Mouse (Mus musculus) forebrain, embryonic 16.5 days (tissue): ENCODE data around the gene Rasgef1c. TPM values are rescaled to one million over a fixed set of nuclear protein-coding genes. Genes with fewer than 3 reads are reported as not detected.
A peak's percentile ranks its signal among the peaks of the same experiment; 100 is the strongest.

Source experiments
- ATAC-seq: fragments of 200-750 bp; cut with Nextera tagmentation; 2 replicates; pipeline ENCODE4 v1.8.0; 2017; ENCODE audit warnings: mild to moderate bottlenecking, moderate library complexity
- H3K27ac ChIP-seq: fragments of 300-500 bp; sonication (generic); 2 replicates; pipeline ENCODE4 v1.5.1; 2014; ENCODE audit warnings: low read length, control low read depth
- H3K27me3 ChIP-seq: fragments of 300-500 bp; sonication (generic); replicated peaks from 2 replicates; pipeline ENCODE4 v1.6.1; 2014; ENCODE audit warnings: low read length; ENCODE audit not compliant: control insufficient read depth, insufficient read depth
- H3K36me3 ChIP-seq: fragments of 300-500 bp; sonication (generic); 2 replicates; pipeline ENCODE4 v1.6.1; 2014; ENCODE audit not compliant: control insufficient read depth, insufficient read depth
- H3K4me1 ChIP-seq: fragments of 300-500 bp; sonication (generic); replicated peaks from 2 replicates; pipeline ENCODE4 v1.6.1; 2014; ENCODE audit warnings: low read length; ENCODE audit not compliant: control insufficient read depth, insufficient read depth
- H3K4me2 ChIP-seq: fragments of 300-500 bp; sonication (generic); 2 replicates; pipeline ENCODE4 v1.6.1; 2014; ENCODE audit warnings: mild to moderate bottlenecking, low read length, control low read depth
- H3K4me3 ChIP-seq: fragments of 300-500 bp; sonication (generic); replicated peaks from 2 replicates; pipeline ENCODE4 v1.5.1; 2014; ENCODE audit warnings: mild to moderate bottlenecking, low read length, control low read depth
- H3K9ac ChIP-seq: fragments of 300-500 bp; sonication (generic); replicated peaks from 2 replicates; pipeline ENCODE4 v1.6.1; 2014; ENCODE audit warnings: low read depth, low read length, control low read depth
- H3K9me3 ChIP-seq: fragments of 300-500 bp; sonication (generic); 2 replicates; pipeline ENCODE4 v1.6.1; 2016; ENCODE audit warnings: low read length; ENCODE audit not compliant: control insufficient read depth
- WGBS: fragments of 180-500 bp; shearing (Covaris S2); extraction: QIAGEN DNeasy Blood & Tissue Kit; methylation state at CpG from one replicate; pipeline ENCODE4 v1.1.7; 2014; 5-methylcytosine and 5-hydroxymethylcytosine counted together
- polyA plus RNA-seq: library from polyadenylated mRNA; unstranded; fragments of >200 nt; fragmentation: Nextera tagmentation; extraction: Ambion mirVana; gene quantifications from 2 replicates; pipeline ENCODE4 v1.2.1, GENCODE M21; 2015

Rasgef1c gene
- polyA plus RNA-seq = 11.4 and 17.1 TPM in 2 replicates

GRCm38 (mm10) chr11:49901659-49902458 is at the start of gene Rasgef1c:
Rasgef1c (plus strand) TSS chr11:49901835.
- peaks cover 4% of the 10 kb centered on the region; the same call in 1 of the 2 replicates for H3K9me3 ChIP-seq
- H3K36me3 ChIP-seq = no peaks in the 10 kb centered on the region
- peak within 1 kb of the TSS; percentile 74 for H3K4me3 ChIP-seq
- ATAC-seq = peak; percentile 95
- WGBS = 2% methylated on average over 86 of the region's 99 CpGs
- peak within 1 kb of the TSS; percentile 84 for H3K9ac ChIP-seq
- no peak within 1 kb of the TSS for H3K27ac ChIP-seq
- peaks cover 16% of the 10 kb centered on the region for H3K27me3 ChIP-seq
- H3K4me1 ChIP-seq = peaks cover 5% of the 10 kb centered on the region
- peak within 1 kb of the TSS; percentile 96 for H3K4me2 ChIP-seq

GRCm38 (mm10) chr11:49855144-49855543 is 46.5 kb upstream of the Rasgef1c start:
- peaks cover 6% of the 10 kb centered on the region for H3K36me3 ChIP-seq
- H3K4me3 ChIP-seq = no peak overlapping the region
- no peak overlapping the region for H3K27ac ChIP-seq
- no peak overlapping the region for H3K4me2 ChIP-seq
- no peaks in the 10 kb centered on the region for H3K27me3 ChIP-seq
- WGBS = 88% methylated on average over 5 of the region's 5 CpGs
- no peaks in the 10 kb centered on the region for H3K9me3 ChIP-seq
- ATAC-seq = no peak
- no peak overlapping the region for H3K9ac ChIP-seq
- H3K4me1 ChIP-seq = no peaks in the 10 kb centered on the region

GRCm38 (mm10) chr11:49861139-49861538 is 40.5 kb upstream of the Rasgef1c start:
- Histone ChIP-seq H3K9ac (no peak overlapping the region), H3K4me2 (no peak overlapping the region), H3K4me3 (no peak overlapping the region), H3K4me1 (no peaks in the 10 kb centered on the region), H3K27me3 (no peaks in the 10 kb centered on the region), H3K36me3 (peaks cover 9% of the 10 kb centered on the region), H3K9me3 (no peaks in the 10 kb centered on the region), H3K27ac (no peak overlapping the region)
- 96% methylated on average over 4 of the region's 4 CpGs for WGBS
- no peak for ATAC-seq

GRCm38 (mm10) chr11:49863926-49864325 is 37.7 kb upstream of the Rasgef1c start:
- Histone ChIP-seq H3K4me1 (no peaks in the 10 kb centered on the region), H3K27me3 (no peaks in the 10 kb centered on the region), H3K9ac (no peak overlapping the region), H3K4me2 (no peak overlapping the region), H3K36me3 (peaks cover 8% of the 10 kb centered on the region; the same call in 1 of the 2 replicates), H3K27ac (no peak overlapping the region), H3K9me3 (no peaks in the 10 kb centered on the region), H3K4me3 (no peak overlapping the region)
- ATAC-seq = no peak

GRCm38 (mm10) chr11:49867320-49867719 is 34.3 kb upstream of the Rasgef1c start:
- Histone ChIP-seq H3K4me2 (no peak overlapping the region), H3K27me3 (no peaks in the 10 kb centered on the region), H3K4me3 (no peak overlapping the region), H3K9me3 (no peaks in the 10 kb centered on the region), H3K9ac (no peak overlapping the region), H3K27ac (no peak overlapping the region), H3K4me1 (no peaks in the 10 kb centered on the region), H3K36me3 (peaks cover 16% of the 10 kb centered on the region)
- WGBS = 78% methylated on average over 5 of the region's 5 CpGs
- no peak for ATAC-seq

- Histone ChIP-seq H3K4me2 (no peak overlapping the region), H3K4me3 (no peak overlapping the region), H3K27me3 (no peaks in the 10 kb centered on the region), H3K9me3 (no peaks in the 10 kb centered on the region), H3K4me1 (no peaks in the 10 kb centered on the region), H3K27ac (no peak overlapping the region), H3K9ac (no peak overlapping the region), H3K36me3 (peaks cover 23% of the 10 kb centered on the region)
- ATAC-seq = peak; percentile 60
Measured at GRCm38 (mm10) chr11:49869762-49870161, 31.9 kb upstream of the Rasgef1c start.

- H3K4me3 ChIP-seq = no peak overlapping the region
- peak; percentile 49 for ATAC-seq
- H3K27me3 ChIP-seq = no peaks in the 10 kb centered on the region
- H3K4me2 ChIP-seq = no peak overlapping the region
- H3K27ac ChIP-seq = no peak overlapping the region
- peaks cover 3% of the 10 kb centered on the region; the same call in 1 of the 2 replicates for H3K4me1 ChIP-seq
- peaks cover 23% of the 10 kb centered on the region for H3K36me3 ChIP-seq
- 55% methylated on average over 6 of the region's 6 CpGs for WGBS
- no peak overlapping the region for H3K9ac ChIP-seq
- H3K9me3 ChIP-seq = no peaks in the 10 kb centered on the region
Measured at GRCm38 (mm10) chr11:49871914-49872313, 29.7 kb upstream of the Rasgef1c start.

- Histone ChIP-seq H3K27ac (no peak overlapping the region), H3K4me1 (peaks cover 10% of the 10 kb centered on the region; the same call in 1 of the 2 replicates), H3K9me3 (no peaks in the 10 kb centered on the region), H3K27me3 (no peaks in the 10 kb centered on the region), H3K4me2 (no peak overlapping the region), H3K36me3 (peaks cover 20% of the 10 kb centered on the region), H3K9ac (no peak overlapping the region), H3K4me3 (no peak overlapping the region)
- no peak for ATAC-seq
- 91% methylated on average over 6 of the region's 6 CpGs for WGBS
Measured at GRCm38 (mm10) chr11:49872779-49873178, 28.9 kb upstream of the Rasgef1c start.

- no peaks in the 10 kb centered on the region for H3K9me3 ChIP-seq
- WGBS = 71% methylated on average over 8 of the region's 8 CpGs
- H3K9ac ChIP-seq = no peak overlapping the region
- ATAC-seq = peak; percentile 52
- H3K27me3 ChIP-seq = no peaks in the 10 kb centered on the region
- H3K36me3 ChIP-seq = peaks cover 24% of the 10 kb centered on the region; the same call in 1 of the 2 replicates
- H3K4me3 ChIP-seq = no peak overlapping the region
- H3K27ac ChIP-seq = no peak overlapping the region
- H3K4me2 ChIP-seq = no peak overlapping the region
- H3K4me1 ChIP-seq = peaks cover 10% of the 10 kb centered on the region; the same call in 1 of the 2 replicates
Measured at GRCm38 (mm10) chr11:49876948-49877817, 24.5 kb upstream of the Rasgef1c start.
